Mouse (Mus musculus) brain, embryonic 14.5 days (tissue): ENCODE measurements around the gene Baiap2l1.
"Not testable (repeated sequence)": the region's sequence is repeated elsewhere in the genome, so short reads cannot be mapped to it uniquely, and the experiment has no call there.

Source experiments
- CTCF ChIP-seq: fragments of 200-500 bp; IDR thresholded peaks from 2 replicates; pipeline ENCODE4 v1.5.1; 2012; ENCODE audit warnings: inconsistent platforms, mild to moderate bottlenecking, moderate library complexity, borderline replicate concordance; ENCODE audit not compliant: insufficient read depth, insufficient read length; ENCODE audit errors: extremely low read depth
- POLR2A ChIP-seq: fragments of 200-500 bp; IDR thresholded peaks from 2 replicates; pipeline ENCODE4 v1.6.1; 2012; ENCODE audit warnings: mild to moderate bottlenecking, inconsistent platforms, borderline replicate concordance; ENCODE audit not compliant: poor library complexity, insufficient read depth, insufficient read length, severe bottlenecking; ENCODE audit errors: extremely low read depth

- TF ChIP-seq POLR2A, CTCF: not testable (repeated sequence)
These were observed 8.6 kb upstream of the Baiap2l1 start for GRCm38 (mm10) chr5:144366551-144366950.
